Mouse (Mus musculus) spleen, adult 2 months (tissue): ENCODE data around the gene Raly.

Experiments used
- CTCF ChIP-seq: fragments of 200-500 bp; IDR thresholded peaks from 2 replicates; pipeline ENCODE4 v1.5.1; 2011; ENCODE audit warnings: mild to moderate bottlenecking, inconsistent platforms; ENCODE audit not compliant: insufficient read depth, insufficient read length, insufficient replicate concordance; ENCODE audit errors: extremely low read depth
- POLR2A ChIP-seq: fragments of 200-500 bp; IDR thresholded peaks from 2 replicates; pipeline ENCODE4 v1.6.1; 2011; ENCODE audit warnings: low read depth, low read length, inconsistent platforms

- TF ChIP-seq POLR2A (no peak), CTCF (no peak)
Observed at GRCm38 (mm10) chr2:154817089-154817488, 26.2 kb downstream of the Raly start.
